Mouse (Mus musculus) midbrain, embryonic 15.5 days (tissue): ENCODE data around the gene Afg1l. TPM values are rescaled to one million over a fixed set of nuclear protein-coding genes. Genes with fewer than 3 reads are reported as not detected.

ENCODE experiments used
- ATAC-seq: fragments of 200-750 bp; cut with Nextera tagmentation; replicated peaks from 2 replicates; pipeline ENCODE4 v1.8.0; 2017; ENCODE audit warnings: moderate TSS enrichment
- H3K27ac ChIP-seq: fragments of 300-500 bp; sonication (generic); 2 replicates; pipeline ENCODE4 v1.5.1; 2015; ENCODE audit warnings: mild to moderate bottlenecking, inconsistent platforms
- H3K27me3 ChIP-seq: fragments of 300-500 bp; sonication (generic); replicated peaks from 2 replicates; pipeline ENCODE4 v1.6.1; 2015; ENCODE audit warnings: inconsistent platforms
- H3K36me3 ChIP-seq: fragments of 300-500 bp; sonication (generic); replicated peaks from 2 replicates; pipeline ENCODE4 v1.6.1; 2015; ENCODE audit warnings: inconsistent platforms
- H3K4me1 ChIP-seq: fragments of 300-500 bp; sonication (generic); 2 replicates; pipeline ENCODE4 v1.6.1; 2015; ENCODE audit warnings: inconsistent platforms
- H3K4me2 ChIP-seq: fragments of 300-500 bp; sonication (generic); 2 replicates; pipeline ENCODE4 v1.6.1; 2015; ENCODE audit warnings: inconsistent platforms, mild to moderate bottlenecking, moderate library complexity
- H3K4me3 ChIP-seq: fragments of 300-500 bp; sonication (generic); 2 replicates; pipeline ENCODE4 v1.5.1; 2015; ENCODE audit warnings: mild to moderate bottlenecking, inconsistent platforms
- H3K9ac ChIP-seq: fragments of 300-500 bp; sonication (generic); 2 replicates; pipeline ENCODE4 v1.6.1; 2015; ENCODE audit warnings: mild to moderate bottlenecking, inconsistent platforms
- H3K9me3 ChIP-seq: fragments of 300-500 bp; sonication (generic); 2 replicates; pipeline ENCODE4 v1.6.1; 2016; ENCODE audit warnings: inconsistent platforms
- WGBS: fragments of 180-500 bp; shearing (Covaris S2); methylation state at CpG from one replicate; pipeline ENCODE4 v1.1.7; 2015; ENCODE audit warnings: mixed read lengths; 5-methylcytosine and 5-hydroxymethylcytosine counted together
- polyA plus RNA-seq: library from polyadenylated mRNA; unstranded; fragments of >200 nt; fragmentation: Nextera tagmentation; extraction: Ambion mirVana; gene quantifications from 2 replicates; pipeline ENCODE4 v1.2.1, GENCODE M21; 2015

The Afg1l gene
- polyA plus RNA-seq, 1 experiment from 2014 or later: 7.4 TPM

- 84% methylated on average over 14 of the region's 14 CpGs for WGBS
- Histone ChIP-seq H3K4me1 (no peaks in the 10 kb centered on the region), H3K27ac (no peak overlapping the region), H3K9me3 (no peaks in the 10 kb centered on the region), H3K9ac (no peak overlapping the region), H3K27me3 (no peaks in the 10 kb centered on the region), H3K4me3 (no peak overlapping the region), H3K36me3 (no peaks in the 10 kb centered on the region), H3K4me2 (no peak overlapping the region)
- ATAC-seq: no peak
Observed at GRCm38 (mm10) chr10:42464805-42465204, 13.6 kb downstream of the Afg1l start.

GRCm38 (mm10) chr10:42464224-42464623 lies 14.1 kb downstream of the Afg1l start:
- H3K4me3 ChIP-seq: no peak overlapping the region
- H3K4me1 ChIP-seq: no peaks in the 10 kb centered on the region
- ATAC-seq: no peak
- H3K27ac ChIP-seq: no peak overlapping the region
- 0 out of 2 replicates have a peak, but pooled peaks cover 2% of the 10 kb centered on the region for H3K9me3 ChIP-seq
- H3K4me2 ChIP-seq: no peak overlapping the region
- no peaks in the 10 kb centered on the region for H3K27me3 ChIP-seq
- H3K36me3 ChIP-seq: no peaks in the 10 kb centered on the region
- H3K9ac ChIP-seq: no peak overlapping the region
- WGBS: 46% methylated on average over 5 of the region's 5 CpGs

- Histone ChIP-seq H3K4me1 (no peaks in the 10 kb centered on the region), H3K36me3 (no peaks in the 10 kb centered on the region), H3K4me2 (no peak overlapping the region), H3K9ac (no peak overlapping the region), H3K9me3 (0 out of 2 replicates have a peak, but pooled peaks cover 3% of the 10 kb centered on the region), H3K4me3 (no peak overlapping the region), H3K27ac (no peak overlapping the region), H3K27me3 (no peaks in the 10 kb centered on the region)
- no peak for ATAC-seq
- 83% methylated on average over 9 of the region's 9 CpGs for WGBS
Observed at GRCm38 (mm10) chr10:42457557-42458191, 20.7 kb downstream of the Afg1l start.

GRCm38 (mm10) chr10:42455981-42456380 lies 22.4 kb downstream of the Afg1l start:
- ATAC-seq: no peak
- Histone ChIP-seq H3K4me3 (no peak overlapping the region), H3K4me1 (no peaks in the 10 kb centered on the region), H3K4me2 (no peak overlapping the region), H3K27ac (no peak overlapping the region), H3K9ac (no peak overlapping the region), H3K27me3 (no peaks in the 10 kb centered on the region), H3K36me3 (no peaks in the 10 kb centered on the region), H3K9me3 (0 out of 2 replicates have a peak, but pooled peaks cover 3% of the 10 kb centered on the region)
- WGBS: 78% methylated on average over 5 of the region's 5 CpGs

- Histone ChIP-seq H3K4me1 (no peaks in the 10 kb centered on the region), H3K27ac (no peak overlapping the region), H3K4me3 (no peak overlapping the region), H3K36me3 (no peaks in the 10 kb centered on the region), H3K27me3 (no peaks in the 10 kb centered on the region), H3K9ac (no peak overlapping the region), H3K9me3 (0 out of 2 replicates have a peak, but pooled peaks cover 3% of the 10 kb centered on the region), H3K4me2 (no peak overlapping the region)
- WGBS: 91% methylated on average over 6 of the region's 6 CpGs
- ATAC-seq: no peak
Observed at GRCm38 (mm10) chr10:42454690-42455089, 23.7 kb downstream of the Afg1l start.

- no peak for ATAC-seq
- H3K27ac ChIP-seq: no peak overlapping the region
- H3K36me3 ChIP-seq: no peaks in the 10 kb centered on the region
- H3K9ac ChIP-seq: no peak overlapping the region
- H3K27me3 ChIP-seq: no peaks in the 10 kb centered on the region
- no peak overlapping the region for H3K4me3 ChIP-seq
- H3K4me1 ChIP-seq: no peaks in the 10 kb centered on the region
- H3K4me2 ChIP-seq: no peak overlapping the region
- WGBS: 79% methylated on average over 11 of the region's 11 CpGs
- 0 out of 2 replicates have a peak, but pooled peaks cover 2% of the 10 kb centered on the region for H3K9me3 ChIP-seq
Observed at GRCm38 (mm10) chr10:42454266-42454665, 24.1 kb downstream of the Afg1l start.

- Histone ChIP-seq H3K27me3 (no peaks in the 10 kb centered on the region), H3K4me1 (no peaks in the 10 kb centered on the region), H3K9me3 (no peaks in the 10 kb centered on the region), H3K4me3 (no peak overlapping the region), H3K36me3 (no peaks in the 10 kb centered on the region), H3K9ac (no peak overlapping the region), H3K4me2 (no peak overlapping the region), H3K27ac (no peak overlapping the region)
- 43% methylated on average over 3 of the region's 4 CpGs for WGBS
- no peak for ATAC-seq
Observed at GRCm38 (mm10) chr10:42449672-42450071, 28.7 kb downstream of the Afg1l start.

- Histone ChIP-seq H3K27ac (no peak overlapping the region), H3K36me3 (no peaks in the 10 kb centered on the region), H3K4me2 (no peak overlapping the region), H3K27me3 (no peaks in the 10 kb centered on the region), H3K9ac (no peak overlapping the region), H3K4me3 (no peak overlapping the region), H3K4me1 (no peaks in the 10 kb centered on the region), H3K9me3 (no peaks in the 10 kb centered on the region)
- ATAC-seq: no peak
- WGBS: 20% methylated on average over 7 of the region's 7 CpGs
Observed at GRCm38 (mm10) chr10:42448371-42448770, 30.0 kb downstream of the Afg1l start.

- no peak overlapping the region for H3K4me2 ChIP-seq
- H3K36me3 ChIP-seq: no peaks in the 10 kb centered on the region
- ATAC-seq: no peak
- no peak overlapping the region for H3K27ac ChIP-seq
- no peaks in the 10 kb centered on the region for H3K27me3 ChIP-seq
- no peak overlapping the region for H3K4me3 ChIP-seq
- WGBS: 64% methylated on average over 9 of the region's 9 CpGs
- no peaks in the 10 kb centered on the region for H3K9me3 ChIP-seq
- no peaks in the 10 kb centered on the region for H3K4me1 ChIP-seq
- H3K9ac ChIP-seq: no peak overlapping the region
Observed at GRCm38 (mm10) chr10:42446145-42446544, 32.2 kb downstream of the Afg1l start.

GRCm38 (mm10) chr10:42436842-42437805 lies 41.2 kb downstream of the Afg1l start:
- Histone ChIP-seq H3K27me3 (no peaks in the 10 kb centered on the region), H3K4me2 (no peak overlapping the region), H3K36me3 (no peaks in the 10 kb centered on the region), H3K4me1 (no peaks in the 10 kb centered on the region), H3K27ac (no peak overlapping the region), H3K4me3 (no peak overlapping the region), H3K9me3 (no peaks in the 10 kb centered on the region), H3K9ac (no peak overlapping the region)
- no peak for ATAC-seq
- WGBS: 62% methylated on average over 5 of the region's 5 CpGs

GRCm38 (mm10) chr10:42417530-42418174 lies 60.7 kb downstream of the Afg1l start:
- Histone ChIP-seq H3K4me3 (no peak overlapping the region), H3K27ac (no peak overlapping the region), H3K9ac (no peak overlapping the region), H3K9me3 (no peaks in the 10 kb centered on the region), H3K27me3 (no peaks in the 10 kb centered on the region), H3K36me3 (no peaks in the 10 kb centered on the region), H3K4me1 (peaks cover 18% of the 10 kb centered on the region), H3K4me2 (peak overlapping the region; percentile 17; the same call in 1 of the 2 replicates)
- WGBS: 16% methylated on average over 10 of the region's 10 CpGs
- ATAC-seq: peak; percentile 58; the same call in 1 of the 2 replicates

GRCm38 (mm10) chr10:42415821-42416470 lies 62.4 kb downstream of the Afg1l start:
- 57% methylated on average over 4 of the region's 4 CpGs for WGBS
- H3K27me3 ChIP-seq: no peaks in the 10 kb centered on the region
- peaks cover 18% of the 10 kb centered on the region for H3K4me1 ChIP-seq
- no peak overlapping the region for H3K9ac ChIP-seq
- H3K4me2 ChIP-seq: no peak overlapping the region
- ATAC-seq: no peak
- H3K9me3 ChIP-seq: no peaks in the 10 kb centered on the region
- H3K27ac ChIP-seq: no peak overlapping the region
- H3K36me3 ChIP-seq: no peaks in the 10 kb centered on the region
- no peak overlapping the region for H3K4me3 ChIP-seq
